Mouse (Mus musculus) neural tube, embryonic 13.5 days (tissue): Measurements from ENCODE around the gene Acsl4. TPM values are rescaled to one million over a fixed set of nuclear protein-coding genes. Genes with fewer than 3 reads are reported as not detected.

ENCODE experiments used
- ATAC-seq: fragments of 200-750 bp; cut with Nextera tagmentation; 2 replicates; pipeline ENCODE4 v1.8.0; 2017; ENCODE audit warnings: low read depth, mild to moderate bottlenecking, moderate TSS enrichment, moderate library complexity
- H3K27ac ChIP-seq: fragments of 300-500 bp; sonication (generic); replicated peaks from 2 replicates; pipeline ENCODE4 v1.5.1; 2015; ENCODE audit warnings: moderate library complexity, mild to moderate bottlenecking, inconsistent platforms
- H3K27me3 ChIP-seq: fragments of 300-500 bp; sonication (generic); 2 replicates; pipeline ENCODE4 v1.6.1; 2015; ENCODE audit warnings: mild to moderate bottlenecking, inconsistent platforms
- H3K36me3 ChIP-seq: fragments of 300-500 bp; sonication (generic); 2 replicates; pipeline ENCODE4 v1.6.1; 2015; ENCODE audit warnings: mild to moderate bottlenecking, inconsistent platforms
- H3K4me1 ChIP-seq: fragments of 300-500 bp; sonication (generic); replicated peaks from 2 replicates; pipeline ENCODE4 v1.6.1; 2015; ENCODE audit warnings: inconsistent platforms
- H3K4me2 ChIP-seq: fragments of 300-500 bp; sonication (generic); 2 replicates; pipeline ENCODE4 v1.6.1; 2015; ENCODE audit warnings: inconsistent platforms, mild to moderate bottlenecking, moderate library complexity
- H3K4me3 ChIP-seq: fragments of 300-500 bp; sonication (generic); 2 replicates; pipeline ENCODE4 v1.5.1; 2015; ENCODE audit warnings: mild to moderate bottlenecking, inconsistent platforms
- H3K9ac ChIP-seq: fragments of 300-500 bp; sonication (generic); 2 replicates; pipeline ENCODE4 v1.6.1; 2015; ENCODE audit warnings: moderate library complexity, mild to moderate bottlenecking, inconsistent platforms
- H3K9me3 ChIP-seq: fragments of 300-500 bp; sonication (generic); 2 replicates; pipeline ENCODE4 v1.6.1; 2016; ENCODE audit warnings: inconsistent platforms
- WGBS: fragments of 180-500 bp; shearing (Covaris S2); methylation state at CpG from one replicate; pipeline ENCODE4 v1.1.7; 2015; 5-methylcytosine and 5-hydroxymethylcytosine counted together
- polyA plus RNA-seq: library from polyadenylated mRNA; unstranded; fragments of >200 nt; fragmentation: Nextera tagmentation; extraction: Ambion mirVana; gene quantifications from 2 replicates; pipeline ENCODE4 v1.2.1, GENCODE M21; 2015

Gene Acsl4
- polyA plus RNA-seq, 1 experiment from 2014 or later: 19.3 TPM

DNA sequence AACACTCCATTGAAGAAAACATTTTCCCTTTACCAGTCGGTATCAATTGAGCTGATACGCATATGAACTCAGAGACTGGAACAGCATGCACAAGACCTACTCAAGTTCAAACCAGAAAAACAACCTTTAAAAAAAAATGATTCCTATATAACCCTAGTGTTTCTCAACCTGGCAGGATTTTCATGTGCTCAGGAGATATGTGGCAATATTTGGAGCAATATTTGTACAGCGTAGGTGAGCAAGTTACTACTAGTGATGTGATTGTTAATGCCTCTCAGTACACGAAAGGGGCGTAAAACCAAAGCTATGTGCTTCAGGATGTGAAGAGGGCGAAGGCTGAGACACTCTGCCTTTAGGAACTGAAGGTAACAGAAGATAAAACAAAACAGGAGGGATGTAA, 54.1 kb downstream of the Acsl4 start:
- ATAC-seq: no peak
- Histone ChIP-seq H3K36me3 (no peaks in the 10 kb centered on the region), H3K4me2 (no peak overlapping the region), H3K4me1 (no peaks in the 10 kb centered on the region), H3K9me3 (no peaks in the 10 kb centered on the region), H3K27ac (no peak overlapping the region), H3K4me3 (no peak overlapping the region), H3K27me3 (no peaks in the 10 kb centered on the region; the same call in 1 of the 2 replicates), H3K9ac (no peak overlapping the region)
- 95% methylated on average over 6 of the region's 6 CpGs for whole genome bisulfite sequencing

DNA sequence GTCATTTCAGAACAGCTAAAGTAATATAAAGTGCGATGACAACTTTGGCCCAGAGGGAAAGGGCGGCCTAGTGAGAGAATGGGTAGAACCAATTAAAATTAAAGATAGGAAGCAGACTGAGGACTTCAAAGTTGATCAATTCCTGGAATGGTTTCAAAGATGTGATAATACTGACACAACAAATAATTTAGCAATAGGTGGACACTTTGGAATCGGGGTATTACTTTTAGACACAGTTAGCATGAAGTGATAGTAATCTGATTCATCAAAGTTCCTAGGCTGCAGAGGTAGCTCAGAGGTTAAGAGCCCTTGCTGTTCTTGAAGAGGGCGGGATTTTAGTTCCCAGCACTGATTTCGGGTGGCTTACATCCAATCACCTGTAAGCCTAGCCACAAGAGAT, 54.8 kb downstream of the Acsl4 start:
- 88% methylated on average over 5 of the region's 5 CpGs for WGBS

DNA sequence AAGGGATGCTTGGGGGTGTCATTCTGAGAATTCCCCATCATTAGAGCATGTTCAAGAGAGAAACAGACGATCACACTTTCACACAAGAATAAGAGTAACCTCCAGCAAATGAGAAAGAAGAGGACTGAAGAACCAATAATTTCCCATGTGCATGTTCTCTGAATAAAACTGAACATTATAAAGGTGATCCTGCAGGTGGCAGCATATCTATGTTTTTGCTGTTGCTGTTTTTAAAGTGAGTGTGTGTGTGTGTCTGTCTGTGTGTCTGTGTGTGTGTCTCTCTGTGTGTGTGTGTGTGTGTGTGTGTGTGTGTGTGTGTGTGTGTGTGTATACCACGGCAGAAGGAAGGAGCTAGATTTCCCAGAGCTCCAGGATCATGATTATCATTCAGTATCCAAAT, 64.6 kb downstream of the Acsl4 start:
- 86% methylated on average over 2 of the region's 2 CpGs for WGBS
- H3K4me1 ChIP-seq: no peaks in the 10 kb centered on the region
- H3K27me3 ChIP-seq: no peaks in the 10 kb centered on the region
- no peak overlapping the region for H3K4me3 ChIP-seq
- no peaks in the 10 kb centered on the region for H3K9me3 ChIP-seq
- H3K27ac ChIP-seq: no peak overlapping the region
- H3K4me2 ChIP-seq: no peak overlapping the region
- ATAC-seq: no peak
- no peaks in the 10 kb centered on the region for H3K36me3 ChIP-seq
- no peak overlapping the region for H3K9ac ChIP-seq

More for the DNA sequence above, 54.8 kb downstream of the Acsl4 start:
- Histone ChIP-seq H3K27me3 (no peaks in the 10 kb centered on the region; the same call in 1 of the 2 replicates), H3K9me3 (no peaks in the 10 kb centered on the region), H3K36me3 (no peaks in the 10 kb centered on the region), H3K4me1 (no peaks in the 10 kb centered on the region), H3K4me2 (no peak overlapping the region), H3K27ac (no peak overlapping the region), H3K4me3 (no peak overlapping the region), H3K9ac (no peak overlapping the region)
- no peak for ATAC-seq

DNA sequence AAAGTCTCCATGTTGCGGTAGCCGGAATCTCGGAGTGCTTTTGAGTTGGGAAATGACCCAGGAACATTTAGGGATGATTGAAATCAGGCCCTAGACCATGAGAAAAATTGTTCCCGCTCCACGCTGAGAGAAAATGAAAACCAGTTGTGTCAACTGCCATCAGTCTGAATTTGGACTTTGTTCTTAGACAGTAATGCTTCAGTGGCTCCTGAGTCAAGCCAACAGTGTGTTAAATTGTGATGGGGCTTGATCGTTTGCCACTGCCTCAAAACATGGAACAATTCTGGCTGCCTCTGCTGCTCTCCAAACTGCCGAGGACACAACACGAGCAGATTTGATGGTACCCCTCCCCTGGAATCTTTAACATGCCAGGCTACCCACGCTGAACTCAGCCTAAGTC, 74.2 kb downstream of the Acsl4 start:
- Histone ChIP-seq H3K27me3 (0 out of 2 replicates have a peak, but pooled peaks cover 10% of the 10 kb centered on the region), H3K36me3 (no peaks in the 10 kb centered on the region), H3K9me3 (no peaks in the 10 kb centered on the region), H3K9ac (no peak overlapping the region), H3K27ac (no peak overlapping the region), H3K4me1 (no peaks in the 10 kb centered on the region), H3K4me3 (no peak overlapping the region), H3K4me2 (no peak overlapping the region)
- ATAC-seq: no peak
- WGBS: 79% methylated on average over 9 of the region's 9 CpGs

DNA sequence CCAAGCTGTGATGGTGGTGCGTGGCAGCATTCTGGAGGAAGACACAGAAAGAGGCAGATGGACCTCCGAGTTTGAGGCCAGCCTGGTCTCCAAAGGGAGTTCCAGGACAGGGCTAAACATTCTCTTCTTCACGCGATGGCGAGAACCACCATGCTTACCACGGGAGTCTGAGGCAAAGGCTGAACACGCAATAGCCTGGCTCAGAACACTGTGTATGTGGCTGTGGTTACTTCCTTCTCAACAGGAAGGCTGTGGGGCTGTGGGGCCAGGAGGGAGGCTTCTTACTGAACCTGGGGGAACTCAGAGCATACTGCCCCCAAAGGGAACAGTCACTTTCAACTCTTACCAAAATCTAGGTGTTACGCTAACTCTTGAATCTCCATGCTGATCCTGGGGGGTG, 75.1 kb downstream of the Acsl4 start:
- Histone ChIP-seq H3K27ac (no peak overlapping the region), H3K4me1 (0 out of 2 replicates have a peak, but pooled peaks cover 7% of the 10 kb centered on the region), H3K9me3 (no peaks in the 10 kb centered on the region), H3K27me3 (0 out of 2 replicates have a peak, but pooled peaks cover 10% of the 10 kb centered on the region), H3K9ac (no peak overlapping the region), H3K36me3 (no peaks in the 10 kb centered on the region), H3K4me2 (no peak overlapping the region), H3K4me3 (no peak overlapping the region)
- ATAC-seq: no peak
- WGBS: 88% methylated on average over 8 of the region's 8 CpGs

DNA sequence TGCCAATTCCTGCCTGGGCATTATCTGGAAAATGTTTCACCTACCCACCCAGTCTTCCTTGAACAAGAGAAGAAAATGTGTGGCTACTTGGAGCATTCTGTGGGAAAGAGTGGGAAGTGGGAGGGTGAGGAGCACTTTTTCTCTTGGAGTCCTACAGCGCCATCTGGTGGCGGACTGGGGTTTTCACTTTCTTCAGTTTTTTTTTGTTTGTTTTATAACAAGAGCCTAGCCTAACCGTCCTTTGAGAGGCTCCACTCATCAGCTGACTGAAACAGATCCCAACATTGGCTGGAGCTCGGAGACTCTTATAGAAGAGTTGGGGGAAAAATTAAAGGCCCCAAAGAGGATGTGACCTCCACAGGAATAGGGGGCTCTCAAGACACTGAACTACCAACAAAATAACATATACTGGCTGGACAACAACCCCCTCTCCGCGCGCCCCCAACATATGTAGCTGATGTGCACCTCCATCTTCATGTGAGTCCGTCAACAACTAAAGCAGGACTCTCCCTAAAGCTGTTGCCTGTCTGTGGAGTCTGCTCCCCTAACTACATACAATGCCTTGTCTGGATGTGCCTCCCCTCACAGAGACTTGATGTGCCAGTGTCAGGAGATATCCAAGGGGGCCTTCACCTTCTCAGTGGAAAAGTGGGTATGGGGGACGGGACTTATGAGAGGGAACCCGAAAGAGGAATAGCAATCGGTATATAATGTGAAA, 75.9 kb downstream of the Acsl4 start:
- ATAC-seq: peak; percentile 61
- Histone ChIP-seq H3K27me3 (0 out of 2 replicates have a peak, but pooled peaks cover 10% of the 10 kb centered on the region), H3K4me1 (0 out of 2 replicates have a peak, but pooled peaks cover 11% of the 10 kb centered on the region), H3K27ac (no peak overlapping the region), H3K36me3 (no peaks in the 10 kb centered on the region), H3K4me2 (peak overlapping the region; percentile 33), H3K9ac (no peak overlapping the region), H3K4me3 (no peak overlapping the region), H3K9me3 (no peaks in the 10 kb centered on the region)
- 55% methylated on average over 11 of the region's 11 CpGs for WGBS

DNA sequence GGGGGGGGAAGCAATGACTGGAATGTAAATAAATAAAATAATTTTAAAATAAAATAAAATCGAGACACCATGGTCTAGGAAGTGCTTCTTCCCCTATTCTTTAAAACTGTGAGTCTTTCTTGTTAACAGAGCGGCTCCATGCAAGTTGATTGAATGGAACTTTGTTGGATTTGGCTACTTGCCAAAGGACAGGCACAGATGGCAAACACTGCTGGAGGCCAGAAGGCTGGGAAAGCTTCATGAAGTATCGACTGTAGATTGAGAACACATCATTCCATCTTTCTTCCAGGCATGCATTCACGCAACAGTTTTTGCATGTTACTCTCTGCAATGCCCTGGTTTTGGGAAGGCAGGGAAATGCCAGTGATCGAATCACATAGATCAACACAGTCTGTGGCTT, 79.9 kb downstream of the Acsl4 start:
- H3K4me2 ChIP-seq: no peak overlapping the region
- ATAC-seq: no peak
- H3K4me3 ChIP-seq: no peak overlapping the region
- peaks cover 16% of the 10 kb centered on the region; the same call in 1 of the 2 replicates for H3K4me1 ChIP-seq
- H3K27me3 ChIP-seq: peaks cover 40% of the 10 kb centered on the region
- H3K9me3 ChIP-seq: no peaks in the 10 kb centered on the region
- H3K27ac ChIP-seq: no peak overlapping the region
- no peak overlapping the region for H3K9ac ChIP-seq
- WGBS: 51% methylated on average over 5 of the region's 5 CpGs
- H3K36me3 ChIP-seq: no peaks in the 10 kb centered on the region

DNA sequence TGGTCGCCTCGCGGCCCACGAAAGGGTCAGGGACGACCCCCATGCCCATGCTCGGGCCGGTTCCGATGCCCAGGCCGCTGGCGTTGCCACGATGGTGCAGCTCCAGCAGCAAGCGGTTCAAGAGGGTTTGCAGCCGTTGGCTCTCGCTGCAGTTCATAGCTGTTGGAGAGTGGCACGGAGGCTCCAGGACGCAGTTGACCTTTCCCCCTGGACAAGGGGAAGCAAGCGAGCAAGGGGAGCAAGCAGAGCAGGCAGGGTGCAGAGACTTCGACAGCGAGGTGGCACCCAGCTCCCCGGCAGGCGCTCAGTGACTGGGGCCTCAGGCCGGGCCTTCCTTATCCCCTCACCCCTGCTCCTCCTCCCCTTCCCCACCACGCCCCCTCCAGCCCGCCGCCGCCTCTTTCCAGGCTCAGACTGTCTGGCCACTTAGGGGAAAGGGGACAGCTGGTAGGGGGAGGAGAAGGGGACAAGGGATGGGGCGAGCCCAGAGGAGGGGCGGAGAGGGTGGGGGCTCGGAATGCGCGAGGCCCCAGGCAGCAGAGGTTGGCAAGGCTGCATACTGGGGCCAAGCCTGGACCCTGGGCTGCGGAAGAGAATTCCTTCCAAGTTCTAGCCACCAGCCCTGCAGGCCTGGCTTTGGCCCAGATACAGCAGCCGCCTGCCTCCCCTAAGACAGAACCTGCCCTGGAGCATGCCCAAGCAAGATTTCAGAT, 84.3 kb downstream of the Acsl4 start, which contains the start of gene Kcne1l:
TSS of gene Kcne1l (minus strand) at position 426 of the 713 bp plus-strand sequence.
- ATAC-seq: peak; percentile 88
- Histone ChIP-seq H3K27me3 (peaks cover 56% of the 10 kb centered on the region), H3K4me1 (peaks cover 19% of the 10 kb centered on the region; the same call in 1 of the 2 replicates), H3K27ac (peak within 1 kb of the TSS; percentile 81), H3K9ac (peak within 1 kb of the TSS; percentile 54), H3K4me3 (peak within 1 kb of the TSS; percentile 31), H3K36me3 (no peaks in the 10 kb centered on the region), H3K4me2 (peak within 1 kb of the TSS; percentile 53), H3K9me3 (no peaks in the 10 kb centered on the region)
- WGBS: 32% methylated on average over 26 of the region's 33 CpGs

DNA sequence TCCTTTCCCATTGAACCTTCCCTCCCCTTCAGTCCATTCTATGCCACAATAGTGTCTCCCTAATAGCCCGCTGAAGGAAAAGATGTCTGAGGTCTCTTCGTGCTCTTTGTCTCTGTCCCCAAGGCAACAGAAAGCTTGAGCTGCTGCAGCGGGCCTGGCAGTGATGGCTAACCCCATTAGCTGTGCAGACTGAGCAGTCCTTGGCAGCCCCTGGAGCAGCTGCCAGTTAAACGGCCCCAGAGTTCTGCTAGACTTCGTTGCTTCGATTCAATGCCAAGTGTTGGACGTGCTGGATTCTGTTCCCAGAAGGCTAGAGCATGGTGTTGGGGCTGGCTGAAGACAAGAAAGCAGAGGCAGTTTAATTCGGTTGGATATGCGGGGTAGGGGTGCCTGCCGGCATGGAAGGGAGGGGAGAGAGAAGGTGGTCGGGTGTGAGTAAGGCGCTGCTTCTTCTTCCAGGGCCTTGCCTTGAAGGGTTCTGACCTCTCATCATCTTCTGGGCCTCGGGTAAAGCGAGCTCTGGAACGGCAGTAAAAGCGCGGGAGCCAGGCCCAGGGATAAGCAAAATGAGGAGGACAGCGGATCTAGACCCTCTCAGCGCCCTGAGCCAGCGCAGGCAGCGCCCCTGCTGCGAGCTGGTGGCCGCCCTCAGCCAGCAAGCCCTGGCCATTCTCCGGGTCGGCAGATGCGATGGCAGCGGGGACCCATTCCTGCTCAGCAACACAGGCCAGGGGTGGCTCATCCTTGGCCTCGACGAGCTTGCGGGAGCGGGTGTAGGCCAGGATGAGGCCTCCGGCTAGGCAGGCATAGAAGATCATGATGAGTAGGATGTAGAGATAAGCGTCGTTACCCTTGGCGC, 85.1 kb downstream of the Acsl4 start:
- H3K4me2 ChIP-seq: peak overlapping the region; percentile 53
- peaks cover 56% of the 10 kb centered on the region for H3K27me3 ChIP-seq
- H3K27ac ChIP-seq: peak overlapping the region; percentile 81
- no peaks in the 10 kb centered on the region for H3K9me3 ChIP-seq
- 33% methylated on average over 35 of the region's 35 CpGs for WGBS
- peak; percentile 84 for ATAC-seq
- H3K9ac ChIP-seq: peak overlapping the region; percentile 54
- peaks cover 12% of the 10 kb centered on the region; the same call in 1 of the 2 replicates for H3K4me1 ChIP-seq
- no peaks in the 10 kb centered on the region for H3K36me3 ChIP-seq
- peak overlapping the region; percentile 31 for H3K4me3 ChIP-seq

DNA sequence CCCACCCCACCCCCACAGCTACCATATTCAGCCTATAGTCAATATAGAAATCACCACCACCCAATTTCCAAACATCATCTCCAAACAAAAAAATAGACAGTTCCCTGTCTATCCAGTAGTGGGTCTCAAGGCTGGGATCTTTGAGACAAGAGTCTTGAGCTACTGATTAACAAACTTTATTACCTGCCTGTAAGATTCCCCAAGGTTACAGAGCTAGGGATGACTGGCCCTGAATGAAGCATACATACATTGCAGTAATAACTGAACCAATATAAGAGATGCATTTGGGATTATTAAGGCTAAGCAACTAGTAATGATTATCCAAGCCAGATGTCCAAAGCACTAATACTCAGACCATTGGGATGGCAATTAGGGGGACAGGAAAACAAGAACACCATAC, 85.7 kb downstream of the Acsl4 start:
- Histone ChIP-seq H3K4me3 (no peak overlapping the region), H3K27me3 (peaks cover 56% of the 10 kb centered on the region), H3K36me3 (no peaks in the 10 kb centered on the region), H3K27ac (no peak overlapping the region), H3K9me3 (no peaks in the 10 kb centered on the region), H3K4me2 (peak overlapping the region; percentile 53), H3K4me1 (peaks cover 8% of the 10 kb centered on the region; the same call in 1 of the 2 replicates), H3K9ac (no peak overlapping the region)
- 0 out of 2 replicates have a peak, but pooled peaks have one; percentile 3 for ATAC-seq

DNA sequence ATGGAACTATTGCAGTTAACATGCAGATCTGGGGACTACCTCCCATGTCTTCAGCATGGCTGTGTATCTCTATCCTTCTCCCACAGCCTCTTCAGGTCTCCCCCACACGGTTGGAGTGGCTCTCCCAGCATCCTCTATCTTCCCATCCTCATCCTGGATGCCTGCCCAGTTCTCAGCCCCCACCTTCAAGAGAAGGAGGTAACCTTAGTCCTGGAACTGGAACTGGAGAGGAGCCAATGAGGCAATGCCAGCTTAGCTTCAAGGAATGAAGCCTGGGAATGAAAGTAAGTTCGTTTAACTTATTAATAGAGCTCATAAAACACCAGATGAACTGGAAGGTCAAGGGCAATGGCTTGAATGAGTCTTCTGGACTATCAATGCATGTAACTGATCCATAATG, 86.9 kb downstream of the Acsl4 start:
- no peak overlapping the region for H3K4me2 ChIP-seq
- 42% methylated on average over 2 of the region's 2 CpGs for whole genome bisulfite sequencing
- H3K4me3 ChIP-seq: no peak overlapping the region
- no peak for ATAC-seq
- no peaks in the 10 kb centered on the region for H3K9me3 ChIP-seq
- H3K4me1 ChIP-seq: peaks cover 8% of the 10 kb centered on the region; the same call in 1 of the 2 replicates
- no peaks in the 10 kb centered on the region for H3K36me3 ChIP-seq
- H3K9ac ChIP-seq: no peak overlapping the region
- peaks cover 49% of the 10 kb centered on the region for H3K27me3 ChIP-seq
- H3K27ac ChIP-seq: no peak overlapping the region
